Mouse (Mus musculus) embryonic fibroblast, embryonic 13.5 days (primary cell): ENCODE results near the gene Ccdc38. TPM values are rescaled to one million over a fixed set of nuclear protein-coding genes. Genes with fewer than 3 reads are reported as not detected.

Experiments used
- H3K27ac ChIP-seq: 2 replicates; pipeline ENCODE4 v1.5.1; 2012; ENCODE audit warnings: low read length, control low read depth, inconsistent platforms; ENCODE audit not compliant: insufficient read depth
- H3K4me1 ChIP-seq: 2 replicates; pipeline ENCODE4 v1.6.1; 2011; ENCODE audit warnings: low read length; ENCODE audit not compliant: control insufficient read depth, insufficient read depth
- H3K4me3 ChIP-seq: 2 replicates; pipeline ENCODE4 v1.5.1; 2011; ENCODE audit warnings: mild to moderate bottlenecking, control low read depth, low read length; ENCODE audit not compliant: insufficient read depth
- CTCF ChIP-seq: IDR thresholded peaks from 2 replicates; pipeline ENCODE4 v1.5.1; 2011; ENCODE audit warnings: mild to moderate bottlenecking, control low read depth, low read length, moderate library complexity, borderline replicate concordance; ENCODE audit not compliant: insufficient read depth
- POLR2A ChIP-seq: IDR thresholded peaks from 2 replicates; pipeline ENCODE4 v1.6.1; 2011; ENCODE audit warnings: low read depth, mild to moderate bottlenecking, control low read depth, low read length, moderate library complexity
- polyA plus RNA-seq: library from polyadenylated mRNA; stranded (reverse); fragments of >200 nt; gene quantifications from 2 replicates; pipeline ENCODE4 v1.2.4, GENCODE M21; 2011; ENCODE audit warnings: low read depth; ENCODE audit not compliant: missing spikeins, insufficient read length

Ccdc38 gene
- polyA plus RNA-seq, 1 experiment, result 0.28 TPM

- no peak overlapping the region for H3K27ac ChIP-seq
- H3K4me1 ChIP-seq, result peaks cover 12% of the 10 kb centered on the region
- TF ChIP-seq POLR2A (no peak), CTCF (no peak)
- no peak overlapping the region for H3K4me3 ChIP-seq
Observed at GRCm38 (mm10) chr10:93602309-93602708, 61.9 kb downstream of the Ccdc38 start.

GRCm38 (mm10) chr10:93603256-93603655 is 62.8 kb downstream of the Ccdc38 start:
- peaks cover 7% of the 10 kb centered on the region for H3K4me1 ChIP-seq
- H3K4me3 ChIP-seq, result no peak overlapping the region
- no peak overlapping the region for H3K27ac ChIP-seq
- no peak for TF ChIP-seq POLR2A

GRCm38 (mm10) chr10:93606326-93606725 is 65.9 kb downstream of the Ccdc38 start:
- Histone ChIP-seq H3K27ac (no peak overlapping the region), H3K4me3 (no peak overlapping the region), H3K4me1 (no peaks in the 10 kb centered on the region)
- no peak for TF ChIP-seq POLR2A
- no peak for TF ChIP-seq CTCF

GRCm38 (mm10) chr10:93608051-93608450 is 67.6 kb downstream of the Ccdc38 start:
- Histone ChIP-seq H3K4me3 (no peak overlapping the region), H3K27ac (no peak overlapping the region), H3K4me1 (no peaks in the 10 kb centered on the region)
- no peak for TF ChIP-seq CTCF
- no peak for TF ChIP-seq POLR2A

- no peak overlapping the region for H3K27ac ChIP-seq
- TF ChIP-seq CTCF (no peak), POLR2A (no peak)
- no peak overlapping the region for H3K4me3 ChIP-seq
- H3K4me1 ChIP-seq, result no peaks in the 10 kb centered on the region
Observed at GRCm38 (mm10) chr10:93609236-93609635, 68.8 kb downstream of the Ccdc38 start.

GRCm38 (mm10) chr10:93610896-93611295 is 70.5 kb downstream of the Ccdc38 start:
- H3K27ac ChIP-seq, result no peak overlapping the region
- TF ChIP-seq CTCF (no peak), POLR2A (no peak)
- H3K4me1 ChIP-seq, result no peaks in the 10 kb centered on the region
- no peak overlapping the region for H3K4me3 ChIP-seq

GRCm38 (mm10) chr10:93611419-93612007 is 71.1 kb downstream of the Ccdc38 start:
- H3K27ac ChIP-seq, result no peak overlapping the region
- no peak overlapping the region for H3K4me3 ChIP-seq
- no peaks in the 10 kb centered on the region; the same call in 1 of the 2 replicates for H3K4me1 ChIP-seq
- TF ChIP-seq POLR2A, result no peak
- peak; percentile 65; the same call in 1 of the 2 replicates for TF ChIP-seq CTCF

- TF ChIP-seq CTCF, result no peak
- TF ChIP-seq POLR2A, result no peak
- Histone ChIP-seq H3K4me1 (no peaks in the 10 kb centered on the region; the same call in 1 of the 2 replicates), H3K4me3 (no peak overlapping the region), H3K27ac (no peak overlapping the region)
Observed at GRCm38 (mm10) chr10:93614850-93615249, 74.4 kb downstream of the Ccdc38 start.

GRCm38 (mm10) chr10:93620438-93621179 is 80.2 kb downstream of the Ccdc38 start:
- Histone ChIP-seq H3K27ac (peak overlapping the region; percentile 76), H3K4me1 (peaks cover 8% of the 10 kb centered on the region), H3K4me3 (no peak overlapping the region)
- no peak for TF ChIP-seq POLR2A
- TF ChIP-seq CTCF, result no peak

- Histone ChIP-seq H3K4me3 (no peak overlapping the region), H3K27ac (no peak overlapping the region), H3K4me1 (peaks cover 8% of the 10 kb centered on the region)
- TF ChIP-seq CTCF, result no peak
- TF ChIP-seq POLR2A, result no peak
Observed at GRCm38 (mm10) chr10:93623725-93624124, 83.3 kb downstream of the Ccdc38 start.
